Mouse (Mus musculus) forebrain, embryonic 11.5 days (tissue): ENCODE data around the gene Grb10. TPM values are rescaled to one million over a fixed set of nuclear protein-coding genes. Genes with fewer than 3 reads are reported as not detected.

Source experiments
- ATAC-seq: fragments of 200-750 bp; cut with Nextera tagmentation; replicated peaks from 2 replicates; pipeline ENCODE4 v1.8.0; 2017; ENCODE audit warnings: moderate TSS enrichment; ENCODE audit not compliant: low FRiP score
- DNase-seq: peaks from one replicate; pipeline ENCODE4 v3.0.0-alpha.2; 2017; ENCODE audit warnings: low spot score
- H3K27ac ChIP-seq: fragments of 300-500 bp; sonication (generic); 2 replicates; pipeline ENCODE4 v1.5.1; 2014; ENCODE audit warnings: low read depth, low read length
- H3K27me3 ChIP-seq: fragments of 300-500 bp; sonication (generic); 2 replicates; pipeline ENCODE4 v1.6.1; 2014; ENCODE audit warnings: mild to moderate bottlenecking, low read length, mixed read lengths; ENCODE audit not compliant: control insufficient read depth, insufficient read depth
- H3K36me3 ChIP-seq: fragments of 300-500 bp; sonication (generic); 2 replicates; pipeline ENCODE4 v1.6.1; 2014; ENCODE audit warnings: mild to moderate bottlenecking, low read length, moderate library complexity, mixed read lengths; ENCODE audit not compliant: control insufficient read depth, insufficient read depth
- H3K4me1 ChIP-seq: fragments of 300-500 bp; sonication (generic); replicated peaks from 2 replicates; pipeline ENCODE4 v1.6.1; 2014; ENCODE audit warnings: low read length, mixed read lengths; ENCODE audit not compliant: control insufficient read depth, insufficient read depth
- H3K4me2 ChIP-seq: fragments of 300-500 bp; sonication (generic); 2 replicates; pipeline ENCODE4 v1.6.1; 2014; ENCODE audit warnings: low read depth, mild to moderate bottlenecking, low read length, moderate library complexity, mixed read lengths; ENCODE audit not compliant: severe bottlenecking
- H3K4me3 ChIP-seq: fragments of 300-500 bp; sonication (generic); 2 replicates; pipeline ENCODE4 v1.5.1; 2014; ENCODE audit warnings: low read depth, low read length
- H3K9ac ChIP-seq: fragments of 300-500 bp; sonication (generic); 2 replicates; pipeline ENCODE4 v1.6.1; 2014; ENCODE audit warnings: low read length
- H3K9me3 ChIP-seq: fragments of 300-500 bp; sonication (generic); 2 replicates; pipeline ENCODE4 v1.6.1; 2016; ENCODE audit warnings: low read length, mixed read lengths; ENCODE audit not compliant: control insufficient read depth
- WGBS: fragments of 180-500 bp; shearing (Covaris S2); extraction: QIAGEN DNeasy Blood & Tissue Kit; methylation state at CpG from one replicate; pipeline ENCODE4 v1.1.7; 2014; 5-methylcytosine and 5-hydroxymethylcytosine counted together
- polyA plus RNA-seq: library from polyadenylated mRNA; unstranded; fragments of >200 nt; fragmentation: Nextera tagmentation; extraction: Ambion mirVana; gene quantifications from 2 replicates; pipeline ENCODE4 v1.2.1, GENCODE M21; 2014

Gene Grb10
- polyA plus RNA-seq, 1 experiment from 2014 or later, result 158 TPM

DNA sequence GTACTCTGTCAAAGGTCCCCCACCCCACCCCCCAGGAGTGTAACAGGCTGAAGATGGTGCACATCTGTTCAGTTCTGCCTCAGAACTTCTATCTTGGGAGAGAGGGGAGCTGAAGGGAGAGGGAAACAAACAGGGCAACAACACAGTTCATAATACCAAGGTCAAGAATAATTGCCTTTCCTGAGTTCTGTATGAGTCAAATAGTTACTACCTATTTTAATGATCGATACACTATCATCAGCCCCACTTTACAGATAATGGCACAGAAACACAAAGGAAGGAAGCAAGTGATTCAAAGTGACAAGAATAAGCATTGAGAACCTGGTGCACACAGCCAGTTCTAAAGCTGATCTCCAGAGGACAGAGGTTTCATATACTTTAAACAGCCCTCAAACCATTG is 99.9 kb downstream of the Grb10 start:
- no peak overlapping the region for H3K4me3 ChIP-seq
- H3K27me3 ChIP-seq, result no peaks in the 10 kb centered on the region
- H3K9ac ChIP-seq, result no peak overlapping the region
- no peaks in the 10 kb centered on the region for H3K9me3 ChIP-seq
- H3K27ac ChIP-seq, result no peak overlapping the region
- peaks cover 8% of the 10 kb centered on the region; the same call in 1 of the 2 replicates for H3K4me1 ChIP-seq
- no peak for DNase-seq
- 93% methylated on average over 1 of the region's 1 CpGs for WGBS
- no peak overlapping the region for H3K4me2 ChIP-seq
- H3K36me3 ChIP-seq, result no peaks in the 10 kb centered on the region
- ATAC-seq, result no peak

DNA sequence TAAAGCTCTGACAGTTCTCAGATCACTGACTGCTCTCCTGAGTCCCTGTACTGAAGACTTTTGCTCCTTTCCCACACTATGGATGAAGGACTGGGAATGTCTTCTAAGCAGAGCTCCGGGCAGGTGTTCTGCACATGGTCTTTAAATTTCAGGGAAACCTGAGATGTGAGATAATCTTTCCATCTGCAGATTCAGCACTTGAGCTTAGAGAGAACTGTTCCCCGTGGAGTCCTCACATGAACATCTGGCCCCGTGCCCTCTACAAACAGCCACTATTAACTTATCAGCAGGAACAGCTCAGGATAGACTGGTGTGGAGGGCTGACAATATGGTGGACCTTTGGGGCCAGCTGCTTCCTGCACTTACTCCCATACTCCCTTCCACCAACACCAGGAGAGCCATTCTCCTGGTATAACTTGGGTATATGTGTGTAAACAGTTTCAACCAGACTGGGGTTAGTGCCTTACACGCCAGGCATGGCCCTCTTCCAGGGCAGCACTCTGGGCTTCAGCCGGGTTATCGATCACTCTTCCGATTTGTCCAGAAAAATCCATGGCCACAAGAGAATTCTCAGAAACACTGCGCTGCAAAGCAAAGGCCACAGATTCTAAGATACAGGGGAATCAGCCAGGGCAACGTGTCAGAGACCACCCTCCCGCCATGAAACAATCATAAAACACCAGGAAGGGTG is 101.0 kb downstream of the Grb10 start:
- Histone ChIP-seq H3K4me2 (no peak overlapping the region), H3K4me1 (peaks cover 2% of the 10 kb centered on the region; the same call in 1 of the 2 replicates), H3K27ac (no peak overlapping the region), H3K9ac (no peak overlapping the region), H3K9me3 (no peaks in the 10 kb centered on the region), H3K36me3 (no peaks in the 10 kb centered on the region), H3K4me3 (no peak overlapping the region), H3K27me3 (no peaks in the 10 kb centered on the region)
- 92% methylated on average over 10 of the region's 10 CpGs for WGBS
- DNase-seq (no peak), ATAC-seq (no peak)

- Histone ChIP-seq H3K27ac (no peak overlapping the region), H3K36me3 (no peaks in the 10 kb centered on the region), H3K9me3 (no peaks in the 10 kb centered on the region), H3K4me2 (no peak overlapping the region), H3K9ac (no peak overlapping the region), H3K4me1 (no peaks in the 10 kb centered on the region), H3K4me3 (no peak overlapping the region), H3K27me3 (no peaks in the 10 kb centered on the region)
- DNase-seq (no peak), ATAC-seq (no peak)
- whole genome bisulfite sequencing, result 90% methylated on average over 8 of the region's 8 CpGs
Measured at GRCm38 (mm10) chr11:11934808-11935207, 103.7 kb downstream of the Grb10 start.

GRCm38 (mm10) chr11:11932102-11932789 is 106.2 kb downstream of the Grb10 start:
- ATAC-seq (0 out of 2 replicates have a peak, but pooled peaks have one; percentile 18), DNase-seq (no peak)
- Histone ChIP-seq H3K9me3 (no peaks in the 10 kb centered on the region), H3K36me3 (no peaks in the 10 kb centered on the region), H3K27me3 (no peaks in the 10 kb centered on the region), H3K27ac (no peak overlapping the region), H3K4me3 (no peak overlapping the region), H3K4me1 (no peaks in the 10 kb centered on the region), H3K9ac (no peak overlapping the region), H3K4me2 (no peak overlapping the region)
- WGBS, result 83% methylated on average over 11 of the region's 11 CpGs

DNA sequence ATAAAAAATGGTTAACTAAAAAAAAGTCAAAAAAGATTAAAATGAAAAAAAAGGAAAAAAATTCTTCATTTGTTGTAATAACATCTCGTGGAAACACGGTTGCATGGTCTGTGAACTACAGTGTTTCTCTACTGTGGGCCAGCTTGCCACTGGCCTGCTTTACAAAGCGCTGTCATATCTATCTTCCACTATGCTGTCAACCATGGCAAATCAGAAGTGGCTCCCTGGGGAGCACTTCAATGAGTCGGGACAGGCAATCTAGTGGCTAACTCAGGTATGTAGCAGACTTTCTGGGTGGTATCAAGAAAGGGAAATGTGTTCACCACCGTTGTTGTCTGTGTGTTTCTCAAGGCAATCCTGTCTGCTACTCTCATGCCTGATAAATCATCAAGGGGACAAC is 106.8 kb downstream of the Grb10 start:
- 90% methylated on average over 5 of the region's 5 CpGs for WGBS
- Histone ChIP-seq H3K4me2 (no peak overlapping the region), H3K36me3 (no peaks in the 10 kb centered on the region), H3K9me3 (no peaks in the 10 kb centered on the region), H3K4me1 (no peaks in the 10 kb centered on the region), H3K9ac (no peak overlapping the region), H3K27me3 (no peaks in the 10 kb centered on the region), H3K27ac (no peak overlapping the region), H3K4me3 (no peak overlapping the region)
- no peak for DNase-seq
- ATAC-seq, result no peak

- 91% methylated on average over 11 of the region's 11 CpGs for WGBS
- Histone ChIP-seq H3K9ac (no peak overlapping the region), H3K4me2 (no peak overlapping the region), H3K27ac (no peak overlapping the region), H3K36me3 (no peaks in the 10 kb centered on the region), H3K4me3 (no peak overlapping the region), H3K4me1 (no peaks in the 10 kb centered on the region), H3K9me3 (no peaks in the 10 kb centered on the region), H3K27me3 (no peaks in the 10 kb centered on the region)
- DNase-seq (no peak), ATAC-seq (no peak)
Measured at GRCm38 (mm10) chr11:11930527-11930926, 108.0 kb downstream of the Grb10 start.

- Histone ChIP-seq H3K4me3 (no peak overlapping the region), H3K27ac (no peak overlapping the region), H3K36me3 (no peaks in the 10 kb centered on the region), H3K27me3 (no peaks in the 10 kb centered on the region), H3K9ac (no peak overlapping the region), H3K4me2 (no peak overlapping the region), H3K4me1 (no peaks in the 10 kb centered on the region), H3K9me3 (no peaks in the 10 kb centered on the region)
- DNase-seq (no peak), ATAC-seq (no peak)
- 87% methylated on average over 3 of the region's 3 CpGs for WGBS
Measured at GRCm38 (mm10) chr11:11929059-11929458, 109.4 kb downstream of the Grb10 start.

- Histone ChIP-seq H3K4me2 (no peak overlapping the region), H3K9me3 (no peaks in the 10 kb centered on the region), H3K4me3 (no peak overlapping the region), H3K36me3 (no peaks in the 10 kb centered on the region), H3K9ac (no peak overlapping the region), H3K27ac (no peak overlapping the region), H3K27me3 (no peaks in the 10 kb centered on the region), H3K4me1 (no peaks in the 10 kb centered on the region)
- DNase-seq (no peak), ATAC-seq (no peak)
- 92% methylated on average over 2 of the region's 2 CpGs for WGBS
Measured at GRCm38 (mm10) chr11:11928586-11928985, 109.9 kb downstream of the Grb10 start.

GRCm38 (mm10) chr11:11923900-11924299 is 114.6 kb downstream of the Grb10 start:
- 26% methylated on average over 3 of the region's 3 CpGs for WGBS
- Histone ChIP-seq H3K36me3 (no peaks in the 10 kb centered on the region), H3K4me3 (no peak overlapping the region), H3K4me1 (no peaks in the 10 kb centered on the region), H3K27me3 (no peaks in the 10 kb centered on the region), H3K27ac (no peak overlapping the region), H3K4me2 (no peak overlapping the region), H3K9me3 (no peaks in the 10 kb centered on the region), H3K9ac (no peak overlapping the region)
- ATAC-seq (no peak), DNase-seq (no peak)
